ENCODE assay signal across 8 mouse cellular contexts in the genomic region with DNA sequence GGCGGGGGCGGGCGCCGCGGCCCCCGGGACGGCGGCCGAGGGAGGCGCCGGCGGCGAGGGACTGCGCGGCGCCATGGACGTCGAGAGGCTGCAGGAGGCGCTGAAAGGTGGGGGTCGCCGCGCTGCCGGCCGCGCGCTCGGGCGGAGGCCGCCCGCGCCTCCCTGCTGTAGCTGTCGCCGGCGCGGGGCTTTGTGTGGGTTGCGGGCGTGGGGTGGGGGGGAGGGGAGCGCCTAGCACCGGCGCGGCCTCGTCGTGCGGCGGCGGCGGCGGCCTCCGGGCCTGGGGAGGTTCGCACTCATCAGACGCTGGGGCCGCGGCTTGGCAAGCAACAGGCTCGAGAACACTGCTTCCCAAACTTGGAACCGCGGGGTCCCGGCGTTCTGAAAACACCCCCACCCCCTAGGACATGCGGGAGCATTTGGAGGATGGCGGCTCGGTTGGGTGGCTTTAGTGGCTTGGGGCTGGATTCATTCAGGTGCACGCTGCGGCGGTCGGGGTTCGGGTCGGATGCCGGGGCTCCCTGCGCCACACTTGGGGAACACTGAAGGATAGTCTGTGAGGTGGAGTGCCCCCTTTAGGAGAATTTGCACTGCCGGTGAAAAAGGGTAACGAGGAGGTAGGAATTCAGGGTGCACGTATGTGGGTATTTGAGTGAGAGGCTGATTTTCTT. TPM values are rescaled to one million over a fixed set of nuclear protein-coding genes. Genes with fewer than 3 reads are reported as not detected.
DNase-seq lines count a peak whose midpoint lies in the region; ATAC-seq and TF ChIP-seq lines count a peak whose summit lies in the region.

No protein-coding gene starts in this region.

- H3K4me2 ChIP-seq in forebrain, embryonic 12.5 days: peak overlapping the region; percentile 51
- peak overlapping the region; percentile 78 for H3K4me2 ChIP-seq in heart, postnatal 0 days (ENCODE audit: low read depth, low read length)
- H3K4me2 ChIP-seq in liver, embryonic 16.5 days (ENCODE audit: low read depth, low read length): peak overlapping the region; percentile 59
- H3K4me2 ChIP-seq in neural tube, embryonic 13.5 days: peak overlapping the region; percentile 62

- peaks cover 43% of the 10 kb centered on the region for H3K36me3 ChIP-seq in E14TG2a.4 (ENCODE audit: insufficient read depth, low read length)
- H3K36me3 ChIP-seq in forebrain, embryonic 12.5 days (replicated peaks): peaks cover 37% of the 10 kb centered on the region
- peaks cover 27% of the 10 kb centered on the region for H3K36me3 ChIP-seq in heart, postnatal 0 days (replicated peaks; ENCODE audit: control insufficient read depth, insufficient read depth, low read length)
- H3K36me3 ChIP-seq in liver, embryonic 16.5 days (ENCODE audit: control insufficient read depth, insufficient read depth): peaks cover 19% of the 10 kb centered on the region
- H3K36me3 ChIP-seq in neural tube, embryonic 13.5 days: peaks cover 36% of the 10 kb centered on the region

- 0 out of 2 replicates have a peak, but pooled peaks have one; percentile 11 for TF ChIP-seq CTCF in E14TG2a.4 (conservative IDR thresholded peaks at IDR 0.05; ENCODE audit: low read length)
- TF ChIP-seq CTCF in heart, postnatal 0 days (IDR thresholded peaks at IDR 0.05; ENCODE audit: low read depth): peak; percentile 23; the same call in 1 of the 2 replicates

- peak overlapping the region; percentile 88 for H3K4me3 ChIP-seq in E14TG2a.4 (replicated peaks; ENCODE audit: low read length)
- peak overlapping the region; percentile 87 for H3K4me3 ChIP-seq in forebrain, embryonic 12.5 days (replicated peaks)
- peak overlapping the region; percentile 96 for H3K4me3 ChIP-seq in heart, postnatal 0 days (ENCODE audit: low read depth, low read length)
- H3K4me3 ChIP-seq in liver, embryonic 16.5 days (ENCODE audit: low read depth, low read length): peak overlapping the region; percentile 91
- H3K4me3 ChIP-seq in neural tube, embryonic 13.5 days: peak overlapping the region; percentile 84

- WGBS in forebrain, embryonic 12.5 days: under 1% methylated on average over 26 of the region's 72 CpGs
- 2% methylated on average over 42 of the region's 72 CpGs for WGBS in heart, postnatal 0 days
- WGBS in liver, embryonic 16.5 days (ENCODE audit: insufficient replicate concordance): 0% methylated on average over 24 of the region's 72 CpGs
- under 1% methylated on average over 53 of the region's 72 CpGs for WGBS in neural tube, embryonic 13.5 days

- H3K9me3 ChIP-seq in E14TG2a.4 (ENCODE audit: low read length): no peaks in the 10 kb centered on the region
- no peaks in the 10 kb centered on the region for H3K9me3 ChIP-seq in forebrain, embryonic 12.5 days
- H3K9me3 ChIP-seq in heart, postnatal 0 days (replicated peaks; ENCODE audit: control insufficient read depth, low read length): no peaks in the 10 kb centered on the region
- H3K9me3 ChIP-seq in liver, embryonic 16.5 days (replicated peaks; ENCODE audit: control insufficient read depth, low read length): no peaks in the 10 kb centered on the region
- H3K9me3 ChIP-seq in neural tube, embryonic 13.5 days: no peaks in the 10 kb centered on the region

- DNase-seq in c-Kit-positive CD71-positive TER-119-positive erythroid progenitor cells, embryonic 14.5 days (ENCODE audit: low spot score): peak; percentile 44
- DNase-seq in heart, postnatal 0 days (ENCODE audit: low spot score): peak; percentile 25
- DNase-seq in kidney, postnatal 4 days: peak; percentile 65 to 79
- DNase-seq in testis, postnatal 10 days (ENCODE audit: low spot score): peak; percentile 68

- H3K27ac ChIP-seq in forebrain, embryonic 12.5 days: peak overlapping the region; percentile 92
- peak overlapping the region; percentile 86 for H3K27ac ChIP-seq in heart, postnatal 0 days (ENCODE audit: low read depth)
- peak overlapping the region; percentile 77 for H3K27ac ChIP-seq in liver, embryonic 16.5 days (ENCODE audit: low read length)
- H3K27ac ChIP-seq in neural tube, embryonic 13.5 days (replicated peaks): peak overlapping the region; percentile 90

- H3K4me1 ChIP-seq in E14TG2a.4 (replicated peaks; ENCODE audit: low read depth, low read length): peaks cover 38% of the 10 kb centered on the region
- peaks cover 28% of the 10 kb centered on the region for H3K4me1 ChIP-seq in forebrain, embryonic 12.5 days
- H3K4me1 ChIP-seq in heart, postnatal 0 days (ENCODE audit: control insufficient read depth, insufficient read depth): peaks cover 10% of the 10 kb centered on the region
- H3K4me1 ChIP-seq in liver, embryonic 16.5 days (ENCODE audit: control insufficient read depth, low read depth, low read length): peaks cover 8% of the 10 kb centered on the region
- peaks cover 40% of the 10 kb centered on the region for H3K4me1 ChIP-seq in neural tube, embryonic 13.5 days (replicated peaks)

- H3K9ac ChIP-seq in forebrain, embryonic 12.5 days: peak overlapping the region; percentile 87
- H3K9ac ChIP-seq in heart, postnatal 0 days (replicated peaks; ENCODE audit: low read depth, low read length): peak overlapping the region; percentile 92
- peak overlapping the region; percentile 84 for H3K9ac ChIP-seq in liver, embryonic 16.5 days (ENCODE audit: low read depth, low read length)
- peak overlapping the region; percentile 91 for H3K9ac ChIP-seq in neural tube, embryonic 13.5 days

- TF ChIP-seq EP300 in heart, postnatal 0 days (IDR thresholded peaks at IDR 0.05; ENCODE audit: low read depth): no peak

- H3K27me3 ChIP-seq in E14TG2a.4 (ENCODE audit: insufficient read depth, low read length): peaks cover 8% of the 10 kb centered on the region; the same call in 1 of the 2 replicates
- no peaks in the 10 kb centered on the region for H3K27me3 ChIP-seq in forebrain, embryonic 12.5 days
- no peaks in the 10 kb centered on the region for H3K27me3 ChIP-seq in heart, postnatal 0 days (ENCODE audit: control insufficient read depth, insufficient read depth, low read length)
- H3K27me3 ChIP-seq in liver, embryonic 16.5 days (ENCODE audit: control insufficient read depth, insufficient read depth, low read depth, low read length): no peaks in the 10 kb centered on the region
- no peaks in the 10 kb centered on the region for H3K27me3 ChIP-seq in neural tube, embryonic 13.5 days

- peak; percentile 91 for ATAC-seq in forebrain, embryonic 12.5 days (ENCODE audit: low FRiP score)
- peak; percentile 91 for ATAC-seq in heart, postnatal 0 days (ENCODE audit: insufficient read depth, low read depth)
- peak; percentile 80 for ATAC-seq in liver, embryonic 16.5 days (ENCODE audit: low read depth)
- peak; percentile 94 for ATAC-seq in neural tube, embryonic 13.5 days (ENCODE audit: low read depth)

RNA-seq across cellular contexts. Expression of gene Ppp4r2, which starts 0.5 kb away (rescaled TPM):
- 31.7 and 32.3 TPM in 2 replicates for polyA plus RNA-seq in forebrain, embryonic 12.5 days (2016; fragmentation: Nextera tagmentation; extraction: Ambion mirVana)
- total RNA-seq in heart, postnatal 0 days (2014; rRNA removed; ENCODE audit: low replicate concordance): 17.6 and 27.8 TPM in 2 replicates
- 9.5 and 11.2 TPM in 2 replicates for polyA plus RNA-seq in heart, postnatal 0 days (2015; fragmentation: Nextera tagmentation; extraction: Ambion mirVana)
- 4.6 and 5.3 TPM in 2 replicates for polyA plus RNA-seq in liver, embryonic 16.5 days (2015; fragmentation: Nextera tagmentation; extraction: Ambion mirVana)
- polyA plus RNA-seq in neural tube, embryonic 13.5 days (2015; fragmentation: Nextera tagmentation; extraction: Ambion mirVana): 17.2 and 21.2 TPM in 2 replicates

Comparison
In these comparisons a context has a peak if more than half of its experiments do, and no peak if none do; other contexts are left out.
1. Peak in every context shown above with its lines: DNase-seq, ATAC-seq, H3K4me3 ChIP-seq and H3K27ac ChIP-seq.